Mouse (Mus musculus) thymus, adult 2 months (tissue): ENCODE measurements around the gene Cd84.
A peak's percentile ranks its signal among the peaks of the same experiment; 100 is the strongest.

Experiments
- CTCF ChIP-seq: fragments of 200-500 bp; IDR thresholded peaks from 2 replicates; pipeline ENCODE4 v1.5.1; 2012; ENCODE audit warnings: mild to moderate bottlenecking, control low read depth, low read length, moderate library complexity, borderline replicate concordance; ENCODE audit not compliant: control insufficient read depth, poor library complexity, insufficient read depth; ENCODE audit errors: extremely low read depth
- POLR2A ChIP-seq: fragments of 200-500 bp; IDR thresholded peaks from 2 replicates; pipeline ENCODE4 v1.6.1; 2012; ENCODE audit warnings: mild to moderate bottlenecking, low read length, control low read depth, moderate library complexity; ENCODE audit not compliant: control insufficient read depth, poor library complexity, insufficient read depth; ENCODE audit errors: extremely low read depth

- peak; percentile 19; the same call in 1 of the 2 replicates for TF ChIP-seq POLR2A
- no peak for TF ChIP-seq CTCF
Measured at GRCm38 (mm10) chr1:171917305-171918039, 78.0 kb downstream of the Cd84 start, which contains the start of gene Slamf6.
